Mouse (Mus musculus): ENCODE data around the gene Rcl1.

Gene Rcl1

DNA sequence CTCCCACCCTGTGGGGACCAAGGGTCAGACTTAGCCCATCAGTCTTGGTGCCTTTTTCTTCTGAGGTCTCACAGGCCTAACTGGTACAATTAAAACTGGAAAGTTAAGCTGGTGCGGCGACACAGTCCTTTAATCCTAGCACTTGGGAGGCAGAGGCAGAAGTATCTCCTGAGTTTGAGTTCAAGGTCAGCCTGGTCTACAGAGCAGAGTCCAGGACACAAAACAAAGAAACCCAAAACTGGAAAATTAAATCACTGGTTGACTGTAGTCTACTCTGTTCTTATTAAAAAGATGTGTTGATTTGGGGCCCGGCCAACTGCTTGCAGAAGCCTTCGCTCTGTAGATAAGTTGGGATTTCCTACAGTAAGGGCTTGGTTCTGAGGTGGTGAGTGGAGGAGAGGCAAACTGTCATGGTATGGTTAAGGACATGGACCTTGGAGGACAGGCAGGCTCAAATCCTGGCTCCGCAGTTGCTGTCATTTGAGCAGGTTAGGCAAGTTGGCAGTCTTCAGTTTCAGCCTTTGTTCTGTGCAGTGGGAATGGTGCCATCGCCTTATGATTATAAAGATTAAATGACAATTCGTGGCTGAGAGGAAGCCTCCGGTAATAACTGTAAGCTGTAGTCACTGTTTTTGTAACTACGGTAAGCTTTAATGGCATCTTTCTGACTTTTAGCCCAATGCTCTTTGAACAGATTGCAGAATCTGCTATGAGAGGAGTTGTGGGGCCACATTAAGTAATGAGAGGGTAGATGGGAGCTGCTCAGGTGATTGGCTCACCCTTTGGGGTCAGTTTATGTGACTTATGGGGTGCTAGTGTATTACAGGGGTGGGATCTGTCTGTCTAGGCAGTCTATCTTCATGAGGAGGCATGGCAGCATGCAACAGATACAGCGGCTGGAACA, 12.8 kb downstream of the Rcl1 start:
- DNase-seq (ENCODE audit: low read depth, low spot score): no peak

DNA sequence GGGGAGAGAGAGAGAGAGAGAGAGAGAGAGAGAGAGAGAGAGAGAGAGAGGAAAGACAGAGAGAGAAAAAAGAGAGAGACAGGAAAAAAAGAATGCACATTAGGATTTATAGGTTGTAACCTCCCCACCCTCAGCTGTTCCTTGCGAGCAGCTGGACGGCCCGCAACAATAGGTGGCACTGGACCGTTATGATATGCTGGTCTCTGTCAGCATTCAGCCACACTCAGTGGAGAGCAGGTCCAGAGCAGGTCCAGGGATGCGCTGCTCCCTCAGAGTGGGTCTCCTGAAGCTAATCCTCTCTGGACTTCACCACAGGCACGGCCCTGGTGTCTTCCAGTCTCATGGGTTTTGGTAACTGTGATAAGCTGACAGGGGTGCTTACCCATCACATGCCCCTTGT, 15.6 kb downstream of the Rcl1 start:
- no peak for DNase-seq (ENCODE audit: low read depth, low spot score)

- no peak for DNase-seq (ENCODE audit: low read depth, low spot score)
These were observed 17.0 kb downstream of the Rcl1 start for GRCm38 (mm10) chr19:29118196-29118595.

DNA sequence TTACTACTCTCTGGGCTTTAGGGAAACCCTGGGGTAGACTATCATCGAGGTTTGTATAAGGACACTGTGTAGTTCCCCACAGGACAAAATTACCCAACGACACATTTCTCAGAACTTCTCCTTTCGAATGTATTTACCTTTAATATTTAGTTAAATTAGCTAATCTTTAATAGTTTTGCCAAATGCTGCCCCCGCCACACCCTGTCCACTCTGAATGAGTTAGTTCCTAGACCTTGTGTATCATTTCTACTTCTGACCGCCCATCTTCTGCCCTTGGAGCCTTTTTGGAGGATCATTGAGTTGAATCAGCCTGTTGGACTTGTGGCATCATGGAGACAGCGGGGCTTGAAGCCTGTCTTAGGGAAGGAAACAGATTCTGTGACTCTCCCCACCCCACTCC, 19.1 kb downstream of the Rcl1 start:
- DNase-seq (ENCODE audit: low read depth, low spot score): no peak

GRCm38 (mm10) chr19:29121394-29121793, 20.2 kb downstream of the Rcl1 start:
- DNase-seq (ENCODE audit: low read depth, low spot score): no peak

DNA sequence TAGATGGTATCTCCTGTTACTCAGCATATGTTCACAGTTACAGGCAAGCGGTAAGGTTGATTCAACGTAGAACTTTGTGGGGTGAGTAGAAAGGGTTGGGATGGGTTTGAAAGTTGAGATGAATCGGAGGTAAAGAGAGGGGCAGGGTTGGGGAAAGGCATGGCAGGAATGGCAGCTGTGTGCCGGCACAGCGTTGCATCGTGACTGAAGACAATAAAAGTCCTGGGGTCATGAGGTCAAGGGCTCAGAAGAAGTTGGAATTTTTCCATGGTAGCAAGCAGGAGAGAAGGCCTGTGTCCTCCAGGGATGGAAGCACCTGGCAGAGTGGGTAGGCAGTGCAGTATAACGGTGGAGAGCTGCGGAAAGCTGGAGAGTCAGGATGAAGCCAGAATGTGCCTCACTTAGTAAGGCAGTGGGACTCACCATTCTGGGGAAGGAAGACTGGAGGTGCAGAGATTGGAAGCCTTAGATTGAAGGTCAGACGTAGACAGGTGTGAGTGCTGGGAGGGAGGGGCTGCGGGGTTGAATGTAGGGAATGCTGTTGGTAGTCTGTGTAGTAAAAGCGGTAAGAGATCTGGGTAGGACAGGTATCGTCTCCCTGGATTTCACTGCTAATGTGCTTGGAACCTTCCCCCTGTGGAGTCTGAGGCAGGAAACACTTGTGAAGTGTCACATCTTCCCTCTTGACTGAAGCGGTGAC, 23.9 kb downstream of the Rcl1 start:
- no peak for DNase-seq (ENCODE audit: low read depth, low spot score)

DNA sequence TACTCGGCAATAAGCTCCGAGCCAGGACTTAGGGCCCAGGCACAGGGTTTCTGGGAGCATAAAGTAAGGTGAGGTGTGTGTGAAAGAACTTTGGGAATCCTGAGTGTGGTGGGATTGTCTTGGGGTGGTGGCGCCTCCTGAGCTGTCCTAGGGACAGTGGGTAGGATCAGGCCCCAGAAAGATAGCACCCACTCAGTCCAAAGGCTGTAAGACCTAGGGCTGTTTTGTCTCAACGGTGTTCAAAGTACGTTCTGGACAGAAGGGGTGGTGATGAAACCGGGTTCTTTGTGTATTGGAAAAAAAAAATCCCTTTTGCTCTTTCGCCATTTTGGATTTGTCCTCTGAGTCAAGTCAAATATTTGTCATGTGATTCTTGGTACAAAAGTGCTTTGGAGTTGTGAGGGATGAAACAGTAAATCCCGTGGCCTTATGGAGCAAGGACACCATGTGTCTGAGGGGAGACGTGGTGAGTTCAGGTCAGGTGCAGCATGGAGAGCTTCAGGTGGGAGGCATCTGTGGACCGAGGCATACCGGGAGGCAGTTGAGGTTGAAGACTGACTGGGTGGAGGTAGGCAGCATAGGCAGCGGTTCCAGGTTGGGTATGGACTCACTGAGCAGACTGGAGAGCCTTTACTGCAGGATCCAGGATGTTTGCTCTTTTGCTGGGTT, 25.3 kb downstream of the Rcl1 start:
- DNase-seq (ENCODE audit: low read depth, low spot score): no peak

DNA sequence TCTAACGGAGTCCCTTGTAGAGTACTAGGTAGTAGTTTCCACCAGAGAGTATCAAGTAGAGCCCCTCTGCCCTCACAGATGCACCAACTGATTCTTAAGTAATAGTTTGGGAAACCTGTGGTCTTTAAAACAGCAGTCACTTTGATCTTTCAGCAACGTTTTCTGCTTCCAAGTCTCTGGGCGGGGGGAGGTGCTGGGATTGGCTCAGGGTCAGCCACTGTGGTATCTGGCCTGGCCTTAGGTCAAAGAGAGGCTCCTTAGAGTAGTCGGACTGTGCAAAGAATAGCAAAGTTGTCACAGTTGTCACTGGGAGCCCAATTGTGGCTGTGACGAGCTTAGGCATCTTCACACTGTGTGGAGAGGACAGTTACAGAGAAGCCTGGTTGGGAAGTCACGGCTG, 26.2 kb downstream of the Rcl1 start:
- no peak for DNase-seq (ENCODE audit: low read depth, low spot score)

GRCm38 (mm10) chr19:29128217-29128616, 27.0 kb downstream of the Rcl1 start:
- no peak for DNase-seq (ENCODE audit: low read depth, low spot score)

DNA sequence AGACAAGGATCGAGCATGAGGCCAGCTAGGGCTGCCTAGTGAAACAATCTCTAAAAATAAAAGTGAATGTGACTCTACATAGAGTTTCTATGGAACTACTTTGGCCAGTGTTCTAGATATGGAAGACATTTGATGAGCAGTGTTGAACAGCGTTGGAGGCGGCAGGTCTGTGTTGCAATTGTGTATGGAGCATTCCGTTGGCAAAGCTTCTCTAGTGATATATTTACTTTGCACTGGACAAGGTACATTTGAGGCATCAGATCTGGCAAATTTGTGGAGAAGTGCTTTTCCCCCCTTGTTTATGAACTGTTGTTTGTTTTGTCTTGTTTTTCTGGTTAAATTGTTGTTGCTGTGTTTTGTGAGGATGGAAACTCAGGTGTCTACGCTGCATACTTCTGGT, 28.4 kb downstream of the Rcl1 start:
- DNase-seq (ENCODE audit: low read depth, low spot score): no peak

GRCm38 (mm10) chr19:29131171-29131570, 30.0 kb downstream of the Rcl1 start:
- DNase-seq (ENCODE audit: low read depth, low spot score): no peak

DNA sequence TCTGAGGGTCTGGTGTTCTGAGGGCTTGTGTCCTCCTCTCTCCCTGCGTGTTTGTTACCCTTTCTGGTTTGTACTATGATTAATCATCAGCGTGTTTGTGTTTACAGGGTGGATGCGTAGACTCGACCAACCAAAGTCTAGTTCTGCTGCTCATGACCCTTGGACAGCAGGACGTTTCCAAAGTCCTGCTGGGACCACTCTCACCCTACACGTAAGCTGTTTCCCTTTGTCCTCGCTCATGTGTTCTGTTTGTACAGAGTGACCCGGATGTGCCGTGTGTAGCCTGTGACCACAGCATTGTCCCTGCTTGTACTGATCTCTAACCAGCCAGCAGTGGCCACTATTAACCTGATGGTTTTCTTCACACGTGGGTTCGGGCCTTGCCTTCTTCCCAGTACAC, 33.1 kb downstream of the Rcl1 start:
- no peak for DNase-seq (ENCODE audit: low read depth, low spot score)

DNA sequence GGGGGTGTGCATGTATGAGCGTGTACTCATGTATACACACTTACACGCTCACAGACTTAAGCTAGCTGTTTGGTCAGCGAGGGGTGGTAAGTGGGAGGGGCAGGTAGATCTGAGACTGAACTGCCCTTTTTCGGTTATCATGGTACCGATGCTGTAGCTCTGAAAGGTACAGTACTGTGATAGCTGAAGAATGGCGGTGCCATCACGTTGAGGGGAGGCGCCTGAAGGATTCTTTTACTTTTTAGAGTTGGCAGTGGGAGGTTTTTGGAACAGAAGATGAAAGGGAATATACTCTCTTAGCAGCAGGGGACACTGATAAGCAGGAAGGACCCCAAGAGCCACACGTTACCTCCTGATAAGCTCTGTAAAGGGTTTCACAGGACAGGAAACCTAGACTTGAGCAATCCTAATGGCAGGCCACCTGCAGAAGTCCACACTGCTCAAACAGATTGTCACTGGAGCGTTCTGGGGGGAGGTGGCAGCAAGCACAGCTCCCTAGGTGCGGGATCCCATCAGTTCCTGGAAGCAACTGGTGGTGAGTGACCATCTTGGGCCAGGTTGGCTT, 34.1 kb downstream of the Rcl1 start:
- DNase-seq (ENCODE audit: low read depth, low spot score): no peak

GRCm38 (mm10) chr19:29138546-29139270, 37.5 kb downstream of the Rcl1 start:
- DNase-seq (ENCODE audit: low read depth, low spot score): peak; percentile 19

GRCm38 (mm10) chr19:29139699-29140456, 38.7 kb downstream of the Rcl1 start:
- no peak for DNase-seq (ENCODE audit: low read depth, low spot score)

- no peak for DNase-seq (ENCODE audit: low read depth, low spot score)
These were observed 39.8 kb downstream of the Rcl1 start for GRCm38 (mm10) chr19:29140933-29141332.

DNA sequence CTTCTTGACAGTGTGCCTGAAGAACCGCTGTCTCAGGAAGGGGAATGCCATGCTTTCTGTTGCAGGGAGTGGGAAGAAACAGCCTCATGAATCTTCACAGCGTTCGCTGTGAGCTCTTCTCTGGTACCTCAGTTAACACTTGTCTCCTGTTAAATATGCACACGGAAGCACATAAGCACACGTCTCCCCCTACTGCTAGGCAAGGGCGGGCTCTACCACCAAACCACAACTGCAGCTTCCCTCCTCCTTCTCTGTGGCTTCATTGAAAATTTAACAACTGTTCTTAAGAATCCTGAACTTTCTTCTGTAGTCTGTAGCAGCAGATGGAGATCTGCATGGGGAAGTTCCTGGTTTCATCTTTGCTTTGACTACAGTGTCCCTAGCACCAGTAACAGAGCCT, 41.1 kb downstream of the Rcl1 start:
- peak; percentile 15 for DNase-seq (ENCODE audit: low read depth, low spot score)

- DNase-seq (ENCODE audit: low read depth, low spot score): no peak
These were observed 44.2 kb downstream of the Rcl1 start for GRCm38 (mm10) chr19:29145421-29145820.

- DNase-seq (ENCODE audit: low read depth, low spot score): no peak
These were observed 45.6 kb downstream of the Rcl1 start for GRCm38 (mm10) chr19:29146820-29147219.

DNA sequence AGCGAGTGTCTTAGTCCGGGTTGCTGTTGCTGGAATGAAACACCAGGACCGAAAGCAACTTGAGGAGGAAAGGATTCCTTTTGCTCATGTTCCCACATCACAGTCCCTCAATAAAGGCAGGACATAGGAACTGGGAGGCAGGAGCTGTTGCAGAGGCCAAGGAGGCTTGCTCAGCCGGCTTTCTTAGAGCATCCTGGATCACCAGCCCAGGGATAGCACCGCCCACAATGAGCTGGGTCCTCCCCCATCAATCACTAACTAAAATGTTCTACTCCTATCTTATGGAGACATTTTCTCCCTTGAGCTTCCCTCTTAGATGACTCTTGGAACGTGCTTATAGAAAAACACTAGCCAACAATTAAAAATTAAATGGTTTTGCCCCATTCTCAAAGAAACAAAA, 48.4 kb downstream of the Rcl1 start:
- DNase-seq (ENCODE audit: low read depth, low spot score): no peak

DNA sequence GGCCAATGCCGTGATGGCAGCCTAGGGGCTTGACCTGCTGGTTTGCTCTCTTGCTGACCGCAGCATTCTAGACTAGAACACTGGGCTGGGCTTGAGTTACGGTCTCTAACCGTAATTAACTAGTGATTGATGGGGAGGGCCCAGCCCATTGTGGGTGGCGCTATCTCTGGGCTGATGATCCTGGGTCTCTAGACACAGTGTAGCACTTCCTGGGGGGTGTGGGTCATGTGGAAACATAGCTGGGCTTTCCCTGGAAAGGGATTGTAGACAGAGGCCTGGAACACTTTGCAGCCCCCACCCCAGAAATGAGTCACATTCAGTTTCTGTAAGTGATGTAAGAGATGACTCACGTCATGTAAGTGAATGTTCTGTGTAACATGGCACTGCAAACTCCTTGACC, 48.9 kb downstream of the Rcl1 start:
- DNase-seq (ENCODE audit: low read depth, low spot score): peak; percentile 35

Measured in CD4-positive helper T cell, adult 2 months (primary cell).